Mouse (Mus musculus): ENCODE results near the gene Sapcd1. TPM values are rescaled to one million over a fixed set of nuclear protein-coding genes. Genes with fewer than 3 reads are reported as not detected.
A peak's percentile ranks its signal among the peaks of the same experiment; 100 is the strongest.

Gene Sapcd1
- polyA plus RNA-seq, 1 experiment from 2014 or later, result 17.2 TPM

DNA sequence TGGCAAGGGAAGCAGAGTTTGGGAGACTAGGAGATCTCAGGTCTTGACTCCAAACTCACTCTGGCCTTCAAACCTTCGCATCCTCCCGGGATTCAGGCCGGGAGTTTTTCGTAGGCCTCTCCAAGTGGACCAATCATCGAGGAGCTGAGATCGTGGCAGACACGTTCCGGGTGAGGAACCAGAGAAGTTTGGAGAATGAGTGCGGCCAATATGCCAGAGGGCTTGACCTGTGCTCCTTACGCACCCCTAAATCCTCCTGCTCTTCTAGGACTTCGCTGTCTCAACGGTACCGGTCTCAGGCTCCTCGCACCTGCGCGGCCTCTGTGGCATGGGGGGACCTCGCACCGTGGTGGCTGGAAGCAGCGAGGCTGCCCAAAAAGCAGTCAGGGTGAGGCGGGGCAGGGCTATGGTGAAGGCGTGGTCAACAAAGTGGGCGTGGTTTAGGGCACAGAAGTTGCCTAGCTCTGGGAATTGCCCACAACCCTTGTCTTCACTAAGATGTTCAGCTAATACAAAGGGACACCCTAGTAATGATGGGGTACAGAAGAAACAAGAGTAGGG lies 33.0 kb upstream of the Sapcd1 start:
- Histone ChIP-seq H3K27ac (ENCODE audit: low read depth) (no peak overlapping the region), H3K27me3 (ENCODE audit: insufficient read depth, low read length) (0 out of 2 replicates have a peak, but pooled peaks cover 5% of the 10 kb centered on the region), H3K4me2 (peak overlapping the region; percentile 97), H3K9me3 (ENCODE audit: low read depth, low read length) (no peaks in the 10 kb centered on the region), H3K36me3 (ENCODE audit: insufficient read depth) (peaks cover 58% of the 10 kb centered on the region), H3K4me3 (ENCODE audit: low read depth, low read length) (peak overlapping the region; percentile 84), H3K9ac (peak overlapping the region; percentile 83), H3K4me1 (ENCODE audit: insufficient read depth) (peaks cover 10% of the 10 kb centered on the region)
- TF ChIP-seq CTCF (IDR thresholded peaks at IDR 0.05; ENCODE audit: low read depth), result no peak
- WGBS, result 60% methylated on average over 22 of the region's 22 CpGs
- no peak for ATAC-seq (ENCODE audit: insufficient read depth)
- no peak for DNase-seq

DNA sequence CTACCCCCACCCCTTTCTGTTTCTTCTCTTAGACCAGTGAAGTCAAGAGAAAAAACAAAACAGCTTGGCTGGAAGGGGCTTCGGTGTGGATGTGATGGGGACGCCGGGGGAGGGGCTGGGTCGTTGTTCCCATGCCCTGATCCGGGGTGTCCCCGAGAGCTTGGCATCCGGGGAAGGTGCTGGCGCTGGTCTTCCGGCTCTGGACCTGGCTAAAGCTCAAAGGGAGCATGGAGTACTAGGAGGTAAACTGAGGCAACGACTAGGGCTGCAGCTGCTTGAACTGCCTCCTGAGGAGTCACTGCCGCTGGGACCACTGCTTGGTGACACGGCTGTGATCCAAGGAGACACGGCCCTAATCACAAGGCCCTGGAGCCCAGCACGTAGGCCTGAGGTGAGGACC lies 32.3 kb upstream of the Sapcd1 start:
- Histone ChIP-seq H3K4me2 (peak overlapping the region; percentile 97), H3K4me3 (ENCODE audit: low read depth, low read length) (peak overlapping the region; percentile 84), H3K9ac (peak overlapping the region; percentile 83), H3K36me3 (ENCODE audit: insufficient read depth) (peaks cover 65% of the 10 kb centered on the region), H3K9me3 (ENCODE audit: low read depth, low read length) (no peaks in the 10 kb centered on the region), H3K27ac (ENCODE audit: low read depth) (peak overlapping the region; percentile 93), H3K4me1 (ENCODE audit: insufficient read depth) (peaks cover 10% of the 10 kb centered on the region), H3K27me3 (ENCODE audit: insufficient read depth, low read length) (no peaks in the 10 kb centered on the region)
- no peak for TF ChIP-seq CTCF (IDR thresholded peaks at IDR 0.05; ENCODE audit: low read depth)
- WGBS, result 24% methylated on average over 14 of the region's 14 CpGs
- DNase-seq (no peak), ATAC-seq (ENCODE audit: insufficient read depth) (no peak)

DNA sequence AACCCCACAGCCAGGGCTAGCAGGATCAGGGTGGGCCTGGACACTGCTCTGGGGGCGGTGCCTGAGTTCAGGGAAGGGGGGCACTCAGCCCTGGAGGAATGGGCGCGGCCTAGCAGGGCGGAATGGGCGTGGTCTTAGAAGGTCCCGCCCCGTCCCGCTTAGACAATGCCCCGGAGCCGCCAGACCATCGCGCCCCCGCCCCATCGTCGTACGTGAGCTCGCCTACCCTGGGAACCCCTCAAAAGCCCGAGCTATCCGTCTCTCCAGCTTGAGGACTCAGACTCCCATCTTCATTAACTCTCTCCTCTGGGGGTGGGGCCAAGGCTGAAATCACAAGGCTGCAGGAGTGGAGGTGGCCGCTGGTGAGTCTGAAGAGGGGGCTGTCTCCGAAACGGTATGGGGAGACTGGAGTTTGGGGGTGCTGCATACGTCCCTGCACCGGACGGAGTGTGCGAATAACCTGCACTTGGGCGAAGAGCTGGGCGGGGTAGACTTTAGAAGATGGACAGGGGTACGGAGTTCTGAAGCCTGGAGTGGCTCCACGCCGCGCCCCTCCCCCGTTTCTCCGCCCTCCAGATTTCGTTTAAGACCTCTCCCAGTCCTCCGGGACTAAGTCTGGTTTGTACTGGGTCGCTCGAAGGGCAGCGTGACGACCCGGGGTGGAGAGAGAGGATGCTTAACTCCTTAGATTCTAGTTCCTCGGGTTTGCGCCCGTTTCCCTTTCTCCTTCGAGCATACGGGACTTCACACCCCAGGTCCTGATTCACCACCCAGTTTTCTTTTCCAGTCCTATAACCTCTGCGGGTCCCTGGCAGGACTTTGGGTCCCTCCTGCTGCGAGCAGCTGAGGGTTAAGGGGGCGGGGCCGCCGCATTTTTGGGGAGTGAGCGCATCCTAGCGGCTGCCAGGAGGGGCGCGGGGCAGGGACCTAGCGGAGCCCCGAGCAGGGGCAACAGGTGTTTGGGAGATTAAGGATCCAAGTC lies 31.4 kb upstream of the Sapcd1 start, which contains the start of gene Ddah2:
Gene Ddah2, plus strand, starts transcription at position 125 of the 982 bp plus-strand sequence.
- peaks cover 74% of the 10 kb centered on the region for H3K36me3 ChIP-seq (ENCODE audit: insufficient read depth)
- H3K27me3 ChIP-seq (ENCODE audit: insufficient read depth, low read length), result no peaks in the 10 kb centered on the region
- no peaks in the 10 kb centered on the region for H3K9me3 ChIP-seq (ENCODE audit: low read depth, low read length)
- WGBS, result under 1% methylated on average over 57 of the region's 57 CpGs
- peak within 1 kb of the TSS; percentile 93 for H3K27ac ChIP-seq (ENCODE audit: low read depth)
- peak; percentile 75 for TF ChIP-seq CTCF (IDR thresholded peaks at IDR 0.05; ENCODE audit: low read depth)
- H3K4me2 ChIP-seq, result peak within 1 kb of the TSS; percentile 97
- H3K9ac ChIP-seq, result peak within 1 kb of the TSS; percentile 83
- peaks cover 10% of the 10 kb centered on the region for H3K4me1 ChIP-seq (ENCODE audit: insufficient read depth)
- peak within 1 kb of the TSS; percentile 84 for H3K4me3 ChIP-seq (ENCODE audit: low read depth, low read length)
- ATAC-seq (ENCODE audit: insufficient read depth) (peak; percentile 92), DNase-seq (peak; percentile 99)

DNA sequence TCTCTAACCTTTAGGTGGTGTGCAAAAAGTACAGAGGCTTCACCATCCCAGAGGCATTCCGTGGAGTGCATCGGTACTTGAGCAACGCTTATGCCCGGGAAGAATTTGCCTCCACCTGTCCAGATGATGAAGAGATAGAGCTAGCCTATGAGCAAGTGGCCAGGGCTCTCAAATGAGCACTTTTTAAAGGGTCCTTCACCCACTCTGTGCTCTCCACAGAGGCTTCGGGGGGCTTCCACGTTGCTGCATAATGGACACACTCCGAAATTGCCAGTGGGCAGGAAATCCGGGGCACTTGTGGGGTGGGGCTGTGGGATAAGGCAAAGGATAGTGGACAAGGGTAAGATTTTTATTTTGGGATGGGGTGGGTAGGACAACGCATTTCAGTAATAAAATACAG lies 30.5 kb upstream of the Sapcd1 start:
- DNase-seq (no peak), ATAC-seq (ENCODE audit: insufficient read depth) (peak; percentile 0; the same call in 1 of the 2 replicates)

DNA sequence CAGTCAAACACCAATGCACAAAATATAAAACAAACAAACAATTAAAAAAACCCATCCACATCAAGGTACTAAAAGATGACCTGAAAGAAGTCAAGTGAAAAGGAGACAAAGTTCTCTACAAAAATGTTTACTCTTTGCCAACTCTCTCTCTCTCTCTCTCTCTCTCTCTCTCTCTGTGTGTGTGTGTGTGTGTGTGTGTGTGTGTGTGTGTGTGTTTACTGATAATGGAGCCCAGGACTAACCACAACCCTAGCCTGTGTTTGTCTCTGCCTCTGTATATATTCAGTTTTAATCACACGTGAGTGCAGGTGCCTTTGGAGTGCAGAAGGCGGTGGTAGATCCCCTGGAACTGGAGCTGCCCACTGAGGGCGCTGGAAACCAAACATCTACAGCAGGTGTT lies 29.3 kb upstream of the Sapcd1 start:
- Histone ChIP-seq H3K4me2 (no peak overlapping the region), H3K27ac (ENCODE audit: low read depth) (no peak overlapping the region), H3K36me3 (ENCODE audit: insufficient read depth) (peaks cover 84% of the 10 kb centered on the region), H3K9ac (no peak overlapping the region), H3K4me1 (ENCODE audit: insufficient read depth) (peaks cover 13% of the 10 kb centered on the region), H3K9me3 (ENCODE audit: low read depth, low read length) (no peaks in the 10 kb centered on the region), H3K27me3 (ENCODE audit: insufficient read depth, low read length) (no peaks in the 10 kb centered on the region), H3K4me3 (ENCODE audit: low read depth, low read length) (no peak overlapping the region)
- 66% methylated on average over 3 of the region's 3 CpGs for WGBS
- TF ChIP-seq CTCF (IDR thresholded peaks at IDR 0.05; ENCODE audit: low read depth), result no peak
- ATAC-seq (ENCODE audit: insufficient read depth) (no peak), DNase-seq (no peak)

More for the DNA sequence above, 30.5 kb upstream of the Sapcd1 start:
- H3K27me3 ChIP-seq (ENCODE audit: insufficient read depth, low read length), result no peaks in the 10 kb centered on the region
- H3K4me1 ChIP-seq (ENCODE audit: insufficient read depth), result peaks cover 10% of the 10 kb centered on the region
- TF ChIP-seq CTCF (IDR thresholded peaks at IDR 0.05; ENCODE audit: low read depth), result no peak
- peak overlapping the region; percentile 93; the same call in 1 of the 2 replicates for H3K27ac ChIP-seq (ENCODE audit: low read depth)
- H3K9me3 ChIP-seq (ENCODE audit: low read depth, low read length), result no peaks in the 10 kb centered on the region
- H3K9ac ChIP-seq, result 0 out of 2 replicates have a peak overlapping the region, but pooled peaks have one; percentile 83
- WGBS, result 49% methylated on average over 9 of the region's 9 CpGs
- peaks cover 83% of the 10 kb centered on the region for H3K36me3 ChIP-seq (ENCODE audit: insufficient read depth)
- H3K4me2 ChIP-seq, result peak overlapping the region; percentile 97
- H3K4me3 ChIP-seq (ENCODE audit: low read depth, low read length), result peak overlapping the region; percentile 84

DNA sequence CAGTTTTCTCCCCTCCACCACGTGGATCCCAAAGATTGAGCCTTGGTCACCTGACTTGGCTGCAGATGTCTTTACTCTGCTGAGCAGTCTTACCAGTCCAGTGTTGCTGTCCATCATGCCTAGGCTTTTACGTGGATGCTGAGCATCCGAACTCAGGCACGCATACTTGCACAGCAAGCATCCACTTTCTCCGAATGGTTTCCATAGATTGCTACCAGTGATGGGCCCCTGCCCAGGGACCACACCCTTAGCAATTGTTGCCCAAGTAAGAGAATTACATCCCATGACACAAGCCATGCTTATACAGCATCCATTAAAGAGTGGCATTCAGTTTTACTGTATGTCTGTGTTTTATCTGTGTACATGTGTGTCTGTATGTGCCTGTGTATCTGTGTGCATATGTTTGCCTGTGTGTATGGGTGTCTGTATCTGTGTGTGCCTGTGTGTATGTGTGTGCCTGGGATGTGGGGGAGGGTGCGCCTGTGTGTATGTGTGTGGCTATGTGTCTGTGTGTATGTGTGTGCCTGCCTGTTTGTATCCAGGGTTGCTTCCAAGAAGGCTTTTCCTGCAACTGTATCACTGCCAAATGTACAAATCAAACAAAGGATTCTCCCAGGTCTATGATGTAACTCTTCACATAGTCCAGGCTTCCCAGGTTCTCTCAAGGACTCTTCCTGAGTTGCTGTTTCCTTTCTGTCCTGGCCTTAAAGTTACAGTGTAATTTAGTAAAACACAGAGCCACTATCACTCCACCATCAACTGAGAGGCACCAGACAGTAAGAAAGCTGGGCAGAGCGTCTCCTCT lies 28.1 kb upstream of the Sapcd1 start:
- peaks cover 75% of the 10 kb centered on the region for H3K36me3 ChIP-seq (ENCODE audit: insufficient read depth)
- TF ChIP-seq CTCF (IDR thresholded peaks at IDR 0.05; ENCODE audit: low read depth), result no peak
- H3K9me3 ChIP-seq (ENCODE audit: low read depth, low read length), result no peaks in the 10 kb centered on the region
- no peak for ATAC-seq (ENCODE audit: insufficient read depth)
- H3K27me3 ChIP-seq (ENCODE audit: insufficient read depth, low read length), result no peaks in the 10 kb centered on the region
- no peak overlapping the region for H3K4me3 ChIP-seq (ENCODE audit: low read depth, low read length)
- H3K27ac ChIP-seq (ENCODE audit: low read depth), result no peak overlapping the region
- DNase-seq, result no peak
- no peak overlapping the region for H3K4me2 ChIP-seq
- peaks cover 15% of the 10 kb centered on the region for H3K4me1 ChIP-seq (ENCODE audit: insufficient read depth)
- no peak overlapping the region for H3K9ac ChIP-seq
- 89% methylated on average over 7 of the region's 7 CpGs for WGBS

All from lung, embryonic 14.5 days (tissue).